Mouse (Mus musculus): ENCODE results near the gene Pidd1.

DNA sequence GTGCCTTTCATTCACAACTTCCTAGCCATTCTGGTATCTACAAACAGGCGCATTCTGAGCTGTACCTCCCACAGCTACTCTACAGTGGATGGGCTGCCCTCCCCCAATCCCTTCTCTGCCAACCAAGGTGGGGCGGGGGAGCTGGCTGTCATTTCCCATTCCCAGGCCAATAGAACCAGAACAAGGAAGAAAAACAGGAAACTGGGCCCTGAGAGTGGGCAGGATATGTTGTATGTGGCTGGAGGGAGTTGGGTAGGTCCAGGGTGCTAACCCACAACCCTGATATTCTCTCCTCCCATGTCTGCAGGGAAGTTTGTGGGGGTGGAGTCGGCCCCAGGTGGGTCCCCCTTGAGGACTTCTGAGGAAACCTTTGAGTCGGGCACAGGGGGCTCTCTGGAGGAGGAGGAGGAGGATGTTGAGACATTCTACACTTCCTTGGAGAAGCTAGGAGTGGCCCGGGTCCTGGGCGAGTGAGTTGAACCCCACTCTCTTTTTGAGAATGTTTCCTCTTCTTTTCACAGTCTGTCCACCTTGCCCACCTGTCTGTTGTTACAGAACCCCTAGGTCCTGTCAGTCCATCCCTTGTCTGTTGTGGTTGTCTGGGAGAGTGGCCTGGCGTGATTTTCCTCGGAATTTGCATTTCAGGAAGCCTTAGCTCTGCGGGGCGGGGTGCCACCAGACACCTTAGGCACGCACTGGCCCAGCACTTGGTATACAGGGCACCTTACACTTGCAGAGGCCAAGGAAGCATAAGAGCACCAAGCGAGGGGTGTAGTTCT is 20.2 kb upstream of the Pidd1 start:
- TF ChIP-seq GATA1 (IDR thresholded peaks at IDR 0.05; ENCODE audit: low read length), result no peak
- no peak for TF ChIP-seq TAL1 (IDR thresholded peaks at IDR 0.05; ENCODE audit: low read length)

Measured in erythroblast, embryonic 14.5 days (primary cell).